Mouse (Mus musculus) bone marrow macrophage, adult 2 months (primary cell): ENCODE measurements at regions not wholly inside any gene's neighbourhood (a gene's known extent, or its start where the extent isn't known, plus 50 kb on each side); places are given as distances from the start of the nearest gene placed in this dataset.
A peak's percentile ranks its signal among the peaks of the same experiment; 100 is the strongest.

ENCODE experiments used
- H3K27ac ChIP-seq: 2 replicates; pipeline ENCODE4 v1.5.1; 2012; ENCODE audit warnings: low read depth, low read length; ENCODE audit not compliant: insufficient read depth
- H3K4me1 ChIP-seq: 2 replicates; pipeline ENCODE4 v1.6.1; 2012; ENCODE audit warnings: low read length; ENCODE audit not compliant: control insufficient read depth, insufficient read depth
- H3K4me3 ChIP-seq: 2 replicates; pipeline ENCODE4 v1.5.1; 2012; ENCODE audit warnings: mild to moderate bottlenecking, low read length, moderate library complexity; ENCODE audit not compliant: insufficient read depth
- CTCF ChIP-seq: IDR thresholded peaks from 2 replicates; pipeline ENCODE4 v1.5.1; 2012; ENCODE audit warnings: low read depth, mild to moderate bottlenecking, low read length, moderate library complexity
- POLR2A ChIP-seq: IDR thresholded peaks from 2 replicates; pipeline ENCODE4 v1.6.1; 2012; ENCODE audit warnings: mild to moderate bottlenecking, low read depth, low read length, borderline replicate concordance

DNA sequence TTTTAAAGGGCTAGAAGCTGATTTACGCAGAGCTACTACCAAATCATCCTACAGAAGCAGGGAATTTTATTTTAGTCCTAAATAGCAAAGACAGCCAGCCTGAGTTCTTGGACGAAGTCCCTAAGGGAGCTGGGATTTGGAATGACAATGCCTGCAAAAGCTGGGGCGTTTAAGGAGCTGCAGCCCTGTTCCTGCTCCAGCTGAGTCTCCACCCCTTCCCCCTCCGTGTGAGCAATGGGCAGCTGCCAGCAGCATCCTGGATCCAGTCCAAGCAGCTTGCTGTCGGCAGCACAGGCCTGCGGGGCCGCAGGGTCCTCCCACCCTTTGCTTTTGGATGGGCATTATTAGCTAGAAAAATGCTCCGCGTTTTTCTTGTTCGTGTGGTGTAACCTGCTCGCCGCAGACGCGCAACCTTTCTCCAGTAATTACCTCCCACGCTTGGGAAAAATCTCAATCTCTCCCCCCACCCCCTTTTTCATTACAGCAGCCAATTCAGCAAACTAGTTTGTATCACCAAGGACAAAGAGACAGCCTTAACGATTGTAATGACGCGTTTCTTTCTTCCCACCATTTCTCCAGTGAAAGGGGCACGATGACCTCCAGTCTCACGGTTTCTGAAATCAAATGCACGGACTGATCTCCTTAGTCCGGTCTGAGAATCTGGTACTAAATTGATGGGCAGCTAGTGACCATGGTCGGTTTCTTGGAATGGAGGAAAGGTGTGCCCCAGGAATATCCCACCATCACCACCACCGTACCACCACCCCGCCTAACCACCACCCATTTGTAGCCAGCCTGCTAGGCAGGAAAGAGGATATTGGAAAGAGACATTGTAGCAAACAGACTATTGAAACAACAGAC is 78.5 kb upstream of the Med14 start:
- peaks cover 18% of the 10 kb centered on the region for H3K4me1 ChIP-seq
- peak overlapping the region; percentile 66 for H3K27ac ChIP-seq
- TF ChIP-seq CTCF, result no peak
- no peak for TF ChIP-seq POLR2A
- H3K4me3 ChIP-seq, result peak overlapping the region; percentile 52

DNA sequence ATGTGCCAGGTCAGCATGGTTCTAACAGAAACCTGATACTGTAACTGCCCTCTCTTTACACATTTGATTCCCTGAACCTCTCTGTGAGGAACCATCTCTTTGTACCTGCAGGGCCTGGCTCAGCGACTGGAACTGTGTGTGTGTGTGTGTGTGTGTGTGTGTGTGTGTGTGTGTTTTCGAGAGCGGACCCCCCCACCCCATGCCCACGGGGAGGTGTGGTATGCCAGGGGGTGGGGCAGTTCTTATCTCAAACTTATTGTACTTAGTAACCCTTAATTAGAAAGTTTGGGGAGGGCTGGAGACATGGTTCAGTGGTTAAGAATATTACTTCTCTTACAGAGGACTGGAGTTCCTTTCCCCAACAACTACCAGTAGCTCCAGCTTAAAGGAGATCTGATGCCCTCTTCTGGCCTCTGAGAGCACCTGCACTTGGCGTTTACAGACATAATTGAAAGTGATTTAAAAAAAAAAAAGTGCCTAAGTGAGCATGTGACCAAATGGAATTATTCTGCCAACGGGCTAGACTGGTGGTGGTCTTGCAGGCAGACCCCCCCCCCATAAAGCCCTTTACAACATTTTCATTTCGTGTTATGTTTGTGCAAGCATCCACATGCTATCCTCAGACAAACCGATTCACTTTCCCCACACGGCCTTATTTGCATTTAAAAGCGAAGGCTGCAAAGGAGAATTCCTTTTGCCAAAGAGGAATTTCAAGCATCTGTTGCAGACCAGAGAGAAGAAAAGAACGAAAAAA is 77.7 kb upstream of the Med14 start:
- Histone ChIP-seq H3K27ac (peak overlapping the region; percentile 66), H3K4me3 (peak overlapping the region; percentile 52), H3K4me1 (peaks cover 18% of the 10 kb centered on the region)
- TF ChIP-seq POLR2A (no peak), CTCF (no peak)

GRCm38 (mm10) chrX:12837821-12838220 is 75.9 kb upstream of the Med14 start:
- H3K4me1 ChIP-seq, result peaks cover 22% of the 10 kb centered on the region
- no peak for TF ChIP-seq CTCF
- TF ChIP-seq POLR2A, result no peak
- peak overlapping the region; percentile 12; the same call in 1 of the 2 replicates for H3K27ac ChIP-seq
- no peak overlapping the region for H3K4me3 ChIP-seq

- H3K4me1 ChIP-seq, result peaks cover 19% of the 10 kb centered on the region
- no peak for TF ChIP-seq CTCF
- no peak for TF ChIP-seq POLR2A
- no peak overlapping the region for H3K4me3 ChIP-seq
- no peak overlapping the region for H3K27ac ChIP-seq
Measured at GRCm38 (mm10) chrX:12834681-12835080, 72.8 kb upstream of the Med14 start.

GRCm38 (mm10) chrX:12832709-12833108 is 70.8 kb upstream of the Med14 start:
- Histone ChIP-seq H3K27ac (peak overlapping the region; percentile 88), H3K4me3 (no peak overlapping the region), H3K4me1 (peaks cover 15% of the 10 kb centered on the region)
- TF ChIP-seq CTCF, result no peak
- TF ChIP-seq POLR2A, result no peak

- no peak overlapping the region for H3K4me3 ChIP-seq
- TF ChIP-seq CTCF (no peak), POLR2A (no peak)
- peaks cover 23% of the 10 kb centered on the region for H3K4me1 ChIP-seq
- no peak overlapping the region for H3K27ac ChIP-seq
Measured at GRCm38 (mm10) chrX:12829165-12829564, 67.3 kb upstream of the Med14 start.

DNA sequence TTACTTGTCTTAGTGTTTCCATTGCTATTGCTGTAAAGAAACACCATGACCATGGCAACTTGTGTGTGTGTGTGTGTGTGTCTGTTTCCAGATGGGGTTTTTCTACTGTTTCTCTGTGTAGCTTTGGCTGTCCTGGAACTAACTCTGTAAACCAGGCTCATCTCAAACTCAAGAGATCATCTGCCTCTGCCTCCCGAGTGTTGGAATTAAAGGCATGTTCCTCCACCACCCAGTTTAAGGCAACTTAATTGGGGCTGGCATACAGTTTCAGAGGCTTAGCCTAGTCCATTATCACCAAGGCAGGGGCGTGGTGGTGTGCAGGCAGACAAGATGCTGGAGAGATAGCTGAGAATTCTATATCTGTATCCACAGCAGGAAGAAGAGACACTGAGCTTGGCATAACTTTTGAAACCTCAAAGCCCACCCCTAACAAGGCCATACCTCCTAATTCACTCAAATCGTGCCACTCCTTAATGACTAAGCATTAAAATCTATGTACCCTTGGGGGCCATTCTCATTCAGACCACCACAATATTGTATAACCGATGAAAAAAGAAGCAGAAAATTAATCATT is 65.5 kb upstream of the Med14 start:
- H3K4me1 ChIP-seq, result peaks cover 14% of the 10 kb centered on the region
- TF ChIP-seq CTCF, result no peak
- TF ChIP-seq POLR2A, result no peak
- H3K27ac ChIP-seq, result no peak overlapping the region
- no peak overlapping the region for H3K4me3 ChIP-seq

DNA sequence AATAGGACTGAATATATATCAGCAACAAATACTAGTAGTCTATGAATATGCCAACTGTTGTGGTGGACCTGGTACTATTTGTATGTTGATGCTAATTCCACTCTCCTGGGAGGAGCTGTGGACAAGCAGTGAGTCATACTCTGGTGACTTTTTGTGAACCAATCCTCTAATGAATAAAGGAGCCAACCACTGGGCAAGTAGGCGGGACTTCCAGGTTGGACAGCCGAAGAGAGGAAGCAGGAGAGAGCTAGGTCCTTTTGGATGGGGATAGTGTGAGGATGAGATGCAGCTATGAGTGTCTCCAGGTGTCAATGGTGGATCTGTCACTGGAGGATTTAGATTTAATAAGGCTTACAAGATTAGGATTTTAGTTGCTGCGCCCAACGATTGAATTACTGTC is 64.8 kb upstream of the Med14 start:
- Histone ChIP-seq H3K27ac (no peak overlapping the region), H3K4me3 (no peak overlapping the region), H3K4me1 (peaks cover 13% of the 10 kb centered on the region)
- TF ChIP-seq CTCF (no peak), POLR2A (no peak)

DNA sequence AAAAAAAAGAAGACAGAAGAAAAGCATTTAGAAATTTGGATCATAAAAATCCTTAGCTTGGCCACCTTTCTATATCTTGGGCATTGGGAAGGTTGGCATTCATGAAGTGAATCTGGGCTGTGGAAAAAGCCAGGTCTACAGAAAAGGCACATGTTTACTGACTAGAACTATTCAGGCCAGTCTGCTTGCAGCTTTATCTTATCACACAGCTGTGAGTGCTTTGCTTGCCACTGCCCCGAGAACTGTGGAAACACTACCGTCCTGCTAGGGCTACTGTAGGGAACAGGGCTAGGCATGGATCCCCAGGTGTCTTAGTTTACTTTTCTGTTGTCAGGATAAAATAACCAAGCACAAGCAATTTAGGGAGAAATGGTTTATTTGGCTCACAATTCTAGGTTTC is 63.4 kb upstream of the Med14 start:
- Histone ChIP-seq H3K4me3 (no peak overlapping the region), H3K27ac (no peak overlapping the region), H3K4me1 (peaks cover 13% of the 10 kb centered on the region)
- no peak for TF ChIP-seq CTCF
- no peak for TF ChIP-seq POLR2A
